Mouse (Mus musculus): ENCODE measurements around the gene Gm44596. TPM values are rescaled to one million over a fixed set of nuclear protein-coding genes. Genes with fewer than 3 reads are reported as not detected.

Gene Gm44596
- polyA plus RNA-seq, 1 experiment from 2014 or later: not detected

DNA sequence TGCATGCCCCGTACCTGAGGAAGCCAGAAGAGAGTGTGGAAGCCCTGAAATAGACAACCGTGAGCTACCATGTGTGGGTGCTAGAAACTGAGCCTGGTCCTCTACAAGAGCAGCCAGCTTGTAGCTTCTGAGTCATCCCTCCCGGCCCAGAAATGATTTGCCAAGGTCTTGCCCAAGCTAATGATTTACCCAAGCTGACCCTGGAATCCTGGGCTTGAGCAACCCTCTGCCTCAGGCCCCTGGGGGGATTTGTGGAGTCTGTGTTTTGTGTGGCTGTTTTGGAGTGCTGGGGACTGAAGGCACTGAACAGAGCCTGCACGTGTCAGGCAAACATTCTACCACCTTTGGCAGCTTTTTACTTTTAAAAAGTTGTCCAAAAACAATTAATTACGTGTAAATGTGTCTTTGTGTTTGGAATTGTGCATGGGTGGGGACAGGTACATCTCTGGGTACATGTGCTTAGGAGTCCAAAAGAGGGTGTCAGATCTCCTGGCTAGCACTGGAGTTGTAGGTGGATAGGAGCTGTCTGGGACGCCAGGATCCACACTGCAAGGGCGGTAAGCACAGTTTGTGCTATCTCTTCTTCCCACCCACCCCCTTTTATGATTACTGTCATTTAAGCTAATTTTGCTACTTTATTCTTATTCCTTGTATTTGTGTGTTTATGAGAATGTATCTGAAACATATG is 22.4 kb downstream of the Gm44596 start:
- 83% methylated on average over 7 of the region's 7 CpGs for WGBS

GRCm38 (mm10) chr6:128398996-128399395 is 23.7 kb downstream of the Gm44596 start, which contains the start of gene Nrip2:
Nrip2 (plus strand) TSS chr6:128399296.
- Histone ChIP-seq H3K36me3 (ENCODE audit: control insufficient read depth, insufficient read depth, low read length) (no peaks in the 10 kb centered on the region), H3K4me1 (ENCODE audit: control insufficient read depth, insufficient read depth, low read length) (no peaks in the 10 kb centered on the region), H3K4me2 (no peak within 1 kb of the TSS), H3K4me3 (ENCODE audit: low read depth, low read length) (no peak within 1 kb of the TSS), H3K9ac (ENCODE audit: low read length) (no peak within 1 kb of the TSS; the same call in 1 of the 2 replicates), H3K27me3 (ENCODE audit: control insufficient read depth, insufficient read depth, low read length) (no peaks in the 10 kb centered on the region), H3K9me3 (ENCODE audit: control insufficient read depth, low read length) (no peaks in the 10 kb centered on the region), H3K27ac (ENCODE audit: low read depth, low read length) (no peak within 1 kb of the TSS)
- 81% methylated on average over 3 of the region's 3 CpGs for WGBS
- no peak for DNase-seq (ENCODE audit: low spot score, missing footprints)
- no peak for ATAC-seq (ENCODE audit: low FRiP score)

More for the DNA sequence above, 22.4 kb downstream of the Gm44596 start:
- H3K9ac ChIP-seq (ENCODE audit: low read length): no peak overlapping the region
- H3K27me3 ChIP-seq (ENCODE audit: control insufficient read depth, insufficient read depth, low read length): no peaks in the 10 kb centered on the region
- H3K9me3 ChIP-seq (ENCODE audit: control insufficient read depth, low read length): no peaks in the 10 kb centered on the region
- no peak overlapping the region for H3K4me3 ChIP-seq (ENCODE audit: low read depth, low read length)
- ATAC-seq (ENCODE audit: low FRiP score) (no peak), DNase-seq (ENCODE audit: low spot score, missing footprints) (no peak)
- no peak overlapping the region for H3K27ac ChIP-seq (ENCODE audit: low read depth, low read length)
- no peak overlapping the region for H3K4me2 ChIP-seq
- no peaks in the 10 kb centered on the region for H3K4me1 ChIP-seq (ENCODE audit: control insufficient read depth, insufficient read depth, low read length)
- no peaks in the 10 kb centered on the region for H3K36me3 ChIP-seq (ENCODE audit: control insufficient read depth, insufficient read depth, low read length)

DNA sequence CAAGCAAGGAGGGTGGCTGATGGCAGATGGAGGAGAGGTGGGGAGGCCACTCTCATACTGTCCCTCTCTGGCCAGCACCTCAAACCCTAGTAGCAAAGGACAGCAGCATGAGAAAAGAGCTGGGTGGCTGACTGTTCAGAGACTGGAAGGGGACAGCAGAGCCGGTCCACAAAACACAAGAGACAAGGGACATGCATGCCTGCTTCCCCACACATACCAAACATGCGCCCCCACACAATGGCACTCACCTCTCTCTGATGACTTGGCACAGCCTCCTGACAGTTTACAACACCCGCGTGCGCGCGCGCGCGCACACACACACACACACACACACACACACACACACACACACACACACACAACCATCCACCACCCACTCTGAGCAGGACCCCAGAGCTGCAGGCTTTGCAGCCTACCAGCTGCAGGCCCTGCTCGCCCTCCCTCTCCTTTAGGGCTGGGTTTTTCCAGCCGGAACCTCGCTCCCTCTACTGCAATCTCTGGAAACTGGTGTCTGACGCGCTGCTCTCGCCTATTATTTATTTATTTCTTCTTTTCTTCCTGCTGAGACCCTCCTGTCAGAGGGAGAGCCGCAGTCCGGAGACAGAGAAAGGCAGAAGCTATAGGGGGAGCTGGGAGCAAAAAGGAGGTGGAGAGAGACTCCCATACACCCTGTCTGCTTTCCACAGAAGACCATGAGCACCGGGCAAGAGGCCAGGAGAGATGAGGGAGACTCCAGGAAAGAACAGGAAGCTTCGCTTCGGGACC is 24.3 kb downstream of the Gm44596 start:
- no peak overlapping the region for H3K27ac ChIP-seq (ENCODE audit: low read depth, low read length)
- 53% methylated on average over 21 of the region's 21 CpGs for WGBS
- H3K36me3 ChIP-seq (ENCODE audit: control insufficient read depth, insufficient read depth, low read length): no peaks in the 10 kb centered on the region
- H3K27me3 ChIP-seq (ENCODE audit: control insufficient read depth, insufficient read depth, low read length): no peaks in the 10 kb centered on the region
- no peak overlapping the region for H3K4me3 ChIP-seq (ENCODE audit: low read depth, low read length)
- peak; percentile 78 for ATAC-seq (ENCODE audit: low FRiP score)
- H3K9ac ChIP-seq (ENCODE audit: low read length): no peak overlapping the region; the same call in 1 of the 2 replicates
- H3K4me1 ChIP-seq (ENCODE audit: control insufficient read depth, insufficient read depth, low read length): no peaks in the 10 kb centered on the region
- H3K4me2 ChIP-seq: no peak overlapping the region
- no peak for DNase-seq (ENCODE audit: low spot score, missing footprints)
- H3K9me3 ChIP-seq (ENCODE audit: control insufficient read depth, low read length): no peaks in the 10 kb centered on the region

DNA sequence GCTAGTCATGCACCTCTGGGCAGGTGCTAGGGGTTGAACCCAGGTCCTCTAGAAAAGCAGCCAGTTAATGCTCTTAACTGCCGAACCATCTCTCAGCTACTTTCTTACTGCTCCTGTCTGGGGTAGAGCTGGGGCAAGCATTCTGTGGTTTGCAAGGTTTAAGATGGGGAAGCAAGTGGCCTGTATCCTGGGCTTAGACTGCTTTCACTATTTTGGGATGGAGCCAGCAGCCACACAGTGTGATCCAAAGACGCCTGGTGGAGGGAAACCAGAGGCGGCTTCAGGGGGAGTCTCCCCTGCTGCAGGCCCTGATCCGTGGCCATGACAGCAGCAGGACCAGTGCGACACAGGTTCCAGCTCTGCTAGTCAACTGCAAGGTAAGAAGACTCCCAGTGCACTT is 29.4 kb downstream of the Gm44596 start:
- no peak for DNase-seq (ENCODE audit: low spot score, missing footprints)
- no peak for ATAC-seq (ENCODE audit: low FRiP score)
- no peak overlapping the region for H3K4me3 ChIP-seq (ENCODE audit: low read depth, low read length)

GRCm38 (mm10) chr6:128408544-128409125 is 33.3 kb downstream of the Gm44596 start:
- Histone ChIP-seq H3K4me1 (ENCODE audit: control insufficient read depth, insufficient read depth, low read length) (no peaks in the 10 kb centered on the region), H3K27me3 (ENCODE audit: control insufficient read depth, insufficient read depth, low read length) (no peaks in the 10 kb centered on the region), H3K9ac (ENCODE audit: low read length) (no peak overlapping the region), H3K4me3 (ENCODE audit: low read depth, low read length) (no peak overlapping the region), H3K27ac (ENCODE audit: low read depth, low read length) (no peak overlapping the region), H3K36me3 (ENCODE audit: control insufficient read depth, insufficient read depth, low read length) (peaks cover 25% of the 10 kb centered on the region), H3K9me3 (ENCODE audit: control insufficient read depth, low read length) (no peaks in the 10 kb centered on the region), H3K4me2 (no peak overlapping the region)
- DNase-seq (ENCODE audit: low spot score, missing footprints) (no peak), ATAC-seq (ENCODE audit: low FRiP score) (no peak)
- WGBS: 85% methylated on average over 7 of the region's 7 CpGs

More for the DNA sequence above, 29.4 kb downstream of the Gm44596 start:
- peaks cover 14% of the 10 kb centered on the region for H3K36me3 ChIP-seq (ENCODE audit: control insufficient read depth, insufficient read depth, low read length)
- no peak overlapping the region for H3K4me2 ChIP-seq
- no peaks in the 10 kb centered on the region for H3K4me1 ChIP-seq (ENCODE audit: control insufficient read depth, insufficient read depth, low read length)
- H3K9ac ChIP-seq (ENCODE audit: low read length): no peak overlapping the region
- WGBS: 56% methylated on average over 5 of the region's 5 CpGs
- no peak overlapping the region for H3K27ac ChIP-seq (ENCODE audit: low read depth, low read length)
- no peaks in the 10 kb centered on the region for H3K9me3 ChIP-seq (ENCODE audit: control insufficient read depth, low read length)
- no peaks in the 10 kb centered on the region for H3K27me3 ChIP-seq (ENCODE audit: control insufficient read depth, insufficient read depth, low read length)

GRCm38 (mm10) chr6:128410305-128410704 is 35.0 kb downstream of the Gm44596 start:
- DNase-seq (ENCODE audit: low spot score, missing footprints) (peak; percentile 56), ATAC-seq (ENCODE audit: low FRiP score) (no peak)
- Histone ChIP-seq H3K9ac (ENCODE audit: low read length) (no peak overlapping the region), H3K4me1 (ENCODE audit: control insufficient read depth, insufficient read depth, low read length) (no peaks in the 10 kb centered on the region), H3K36me3 (ENCODE audit: control insufficient read depth, insufficient read depth, low read length) (peaks cover 25% of the 10 kb centered on the region), H3K4me2 (no peak overlapping the region), H3K9me3 (ENCODE audit: control insufficient read depth, low read length) (no peaks in the 10 kb centered on the region), H3K4me3 (ENCODE audit: low read depth, low read length) (no peak overlapping the region), H3K27me3 (ENCODE audit: control insufficient read depth, insufficient read depth, low read length) (no peaks in the 10 kb centered on the region), H3K27ac (ENCODE audit: low read depth, low read length) (no peak overlapping the region)
- 95% methylated on average over 13 of the region's 13 CpGs for WGBS

DNA sequence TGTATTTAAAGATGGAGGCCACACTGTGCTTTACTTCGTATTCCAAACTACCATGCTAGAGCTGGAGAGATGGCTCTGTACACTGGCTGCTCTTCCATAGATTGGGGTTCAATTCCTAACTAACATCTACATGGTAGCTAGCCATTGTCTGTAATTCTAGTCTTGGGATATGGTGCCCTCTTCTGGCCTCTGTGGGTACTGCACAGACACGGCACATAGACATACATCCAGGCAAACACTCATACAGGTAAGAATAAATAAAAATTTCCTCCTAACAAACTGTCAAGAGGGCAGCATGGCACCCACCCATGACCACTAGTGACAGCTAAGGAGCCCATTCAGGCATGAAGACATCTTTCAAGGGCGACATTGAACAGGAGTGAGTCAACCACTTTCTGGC is 35.8 kb downstream of the Gm44596 start:
- DNase-seq (ENCODE audit: low spot score, missing footprints): peak; percentile 98

DNA sequence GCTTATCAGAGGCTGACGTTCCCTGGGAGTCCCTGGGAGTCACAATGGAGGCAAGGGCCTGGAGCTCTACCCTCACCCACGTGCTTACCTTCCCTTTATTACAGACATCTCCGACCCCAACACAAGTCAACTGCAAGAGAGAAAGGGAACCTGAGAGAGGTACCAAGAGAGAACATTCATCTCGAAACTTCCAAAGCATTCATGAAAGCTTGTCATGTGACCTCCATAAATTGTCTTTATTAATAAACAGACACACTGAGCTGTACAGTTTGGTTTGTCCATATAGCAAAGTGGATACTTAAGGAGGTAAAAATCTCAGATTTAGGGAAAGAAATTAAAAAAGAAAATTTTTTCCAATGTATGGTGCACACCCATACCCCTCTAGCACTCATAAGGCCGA is 40.9 kb downstream of the Gm44596 start:
- 87% methylated on average over 5 of the region's 5 CpGs for WGBS
- H3K36me3 ChIP-seq (ENCODE audit: control insufficient read depth, insufficient read depth, low read length): peaks cover 8% of the 10 kb centered on the region
- no peak for DNase-seq (ENCODE audit: low spot score, missing footprints)

More for the DNA sequence above, 35.8 kb downstream of the Gm44596 start:
- Histone ChIP-seq H3K4me2 (no peak overlapping the region), H3K27ac (ENCODE audit: low read depth, low read length) (no peak overlapping the region), H3K36me3 (ENCODE audit: control insufficient read depth, insufficient read depth, low read length) (peaks cover 25% of the 10 kb centered on the region), H3K9ac (ENCODE audit: low read length) (no peak overlapping the region), H3K4me1 (ENCODE audit: control insufficient read depth, insufficient read depth, low read length) (no peaks in the 10 kb centered on the region), H3K4me3 (ENCODE audit: low read depth, low read length) (no peak overlapping the region), H3K9me3 (ENCODE audit: control insufficient read depth, low read length) (no peaks in the 10 kb centered on the region), H3K27me3 (ENCODE audit: control insufficient read depth, insufficient read depth, low read length) (no peaks in the 10 kb centered on the region)
- ATAC-seq (ENCODE audit: low FRiP score): peak; percentile 43; the same call in 1 of the 2 replicates
- WGBS: 14% methylated on average over 3 of the region's 3 CpGs

GRCm38 (mm10) chr6:128418076-128418475 is 42.8 kb downstream of the Gm44596 start:
- Histone ChIP-seq H3K4me2 (no peak overlapping the region), H3K9ac (ENCODE audit: low read length) (no peak overlapping the region), H3K36me3 (ENCODE audit: control insufficient read depth, insufficient read depth, low read length) (peaks cover 2% of the 10 kb centered on the region; the same call in 1 of the 2 replicates), H3K27me3 (ENCODE audit: control insufficient read depth, insufficient read depth, low read length) (no peaks in the 10 kb centered on the region), H3K27ac (ENCODE audit: low read depth, low read length) (no peak overlapping the region), H3K9me3 (ENCODE audit: control insufficient read depth, low read length) (no peaks in the 10 kb centered on the region), H3K4me1 (ENCODE audit: control insufficient read depth, insufficient read depth, low read length) (no peaks in the 10 kb centered on the region), H3K4me3 (ENCODE audit: low read depth, low read length) (no peak overlapping the region)
- ATAC-seq (ENCODE audit: low FRiP score) (no peak), DNase-seq (ENCODE audit: low spot score, missing footprints) (peak; percentile 57)
- WGBS: 96% methylated on average over 1 of the region's 1 CpGs

More for the DNA sequence above, 40.9 kb downstream of the Gm44596 start:
- H3K27ac ChIP-seq (ENCODE audit: low read depth, low read length): no peak overlapping the region
- H3K27me3 ChIP-seq (ENCODE audit: control insufficient read depth, insufficient read depth, low read length): no peaks in the 10 kb centered on the region
- no peaks in the 10 kb centered on the region for H3K9me3 ChIP-seq (ENCODE audit: control insufficient read depth, low read length)
- H3K9ac ChIP-seq (ENCODE audit: low read length): no peak overlapping the region
- no peaks in the 10 kb centered on the region for H3K4me1 ChIP-seq (ENCODE audit: control insufficient read depth, insufficient read depth, low read length)
- no peak for ATAC-seq (ENCODE audit: low FRiP score)
- no peak overlapping the region for H3K4me3 ChIP-seq (ENCODE audit: low read depth, low read length)
- no peak overlapping the region for H3K4me2 ChIP-seq
